Mouse (Mus musculus) neural tube, embryonic 10.5 days (tissue): ENCODE data around the gene Ifnab.

Experiments
- DNase-seq: peaks from one replicate; pipeline ENCODE4 v3.0.0-alpha.2; 2017; ENCODE audit warnings: low spot score; ENCODE audit errors: extremely low spot score

The Ifnab gene

GRCm38 (mm10) chr4:88691259-88691658, at the start of gene Ifnab:
TSS of gene Ifnab (minus strand) at chr4:88691359.
- no peak for DNase-seq

GRCm38 (mm10) chr4:88739036-88739435, 47.9 kb upstream of the Ifnab start:
- no peak for DNase-seq

- DNase-seq: peak; percentile 83
Measured at GRCm38 (mm10) chr4:88738480-88738879, 47.3 kb upstream of the Ifnab start.

DNA sequence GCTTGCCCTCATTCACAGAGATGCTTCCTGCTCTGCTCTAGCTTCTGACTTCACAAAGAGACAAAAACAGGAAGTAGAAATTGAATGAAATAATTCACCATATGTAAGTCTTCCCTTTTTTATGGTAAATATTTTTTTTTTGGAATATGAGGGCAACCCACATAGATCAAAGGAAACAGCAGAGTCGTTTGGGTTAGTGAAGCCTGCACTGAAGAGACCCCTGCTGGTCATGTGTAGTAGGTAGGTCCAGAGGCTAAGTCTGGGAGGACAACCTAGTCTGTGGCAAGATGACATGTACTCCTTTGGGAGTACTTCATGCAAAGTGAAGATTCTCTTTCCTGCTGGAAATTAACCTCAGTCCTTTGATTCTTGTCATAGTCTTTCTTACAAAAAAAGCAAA, 36.2 kb upstream of the Ifnab start:
- DNase-seq: no peak

GRCm38 (mm10) chr4:88726727-88727126, 35.6 kb upstream of the Ifnab start:
- no peak for DNase-seq

DNA sequence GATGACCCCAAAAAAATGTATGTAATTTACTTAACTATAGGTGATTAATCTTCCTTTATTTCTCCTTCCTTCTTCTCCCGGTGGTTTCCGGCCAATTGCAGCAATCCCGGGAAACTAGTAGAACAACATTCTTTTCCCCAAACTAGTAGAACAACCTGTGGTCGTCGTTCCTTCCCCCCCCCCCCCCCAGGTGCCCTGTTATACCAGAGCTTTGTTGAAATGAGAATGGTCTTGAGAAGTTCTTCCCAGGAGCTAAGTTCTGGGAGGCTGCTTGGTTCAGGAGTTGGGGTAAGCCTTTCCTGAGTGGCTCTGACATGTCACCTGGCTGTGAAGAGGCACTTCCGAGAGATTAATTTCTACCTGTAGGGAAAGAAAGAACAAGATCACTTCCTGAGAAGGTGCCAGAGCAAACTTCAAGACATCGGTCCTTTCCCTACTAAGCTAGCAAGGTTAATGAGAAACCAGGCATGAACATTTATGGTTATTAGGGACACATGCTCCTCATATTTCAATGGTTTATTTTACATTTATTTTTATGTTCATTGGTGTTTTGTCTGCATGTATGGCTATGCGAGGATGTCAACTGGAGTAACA, 32.4 kb upstream of the Ifnab start:
- no peak for DNase-seq

- peak; percentile 96 for DNase-seq
Measured at GRCm38 (mm10) chr4:88721791-88722721, 30.9 kb upstream of the Ifnab start, which contains the start of the genes Gm26566 and Klhl9. TSS of gene Gm26566 (plus strand) at chr4:88721805. TSS of gene Klhl9 (minus strand) at chr4:88722465.

DNA sequence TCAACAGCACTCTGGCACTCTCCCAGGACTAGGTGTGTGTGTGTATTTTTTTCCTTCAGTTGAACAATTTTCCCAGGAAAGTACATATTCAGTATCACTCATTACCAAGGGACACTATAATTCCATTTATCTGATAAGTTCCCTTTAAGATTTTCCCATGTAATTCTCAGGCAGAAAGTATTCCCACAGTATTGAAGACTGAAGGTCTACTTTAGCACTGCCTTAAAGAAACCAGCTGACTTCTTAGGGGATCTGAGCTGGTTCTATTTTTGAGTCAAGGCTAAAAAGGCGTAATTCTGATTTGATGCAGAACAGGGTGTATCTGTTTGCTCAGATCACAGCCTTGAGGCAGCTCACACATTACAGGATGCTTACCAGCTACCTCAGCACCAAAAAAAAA, 27.6 kb upstream of the Ifnab start:
- DNase-seq: no peak

GRCm38 (mm10) chr4:88715059-88715458, 23.9 kb upstream of the Ifnab start:
- no peak for DNase-seq

- DNase-seq: no peak
Measured at GRCm38 (mm10) chr4:88714281-88714680, 23.1 kb upstream of the Ifnab start.

DNA sequence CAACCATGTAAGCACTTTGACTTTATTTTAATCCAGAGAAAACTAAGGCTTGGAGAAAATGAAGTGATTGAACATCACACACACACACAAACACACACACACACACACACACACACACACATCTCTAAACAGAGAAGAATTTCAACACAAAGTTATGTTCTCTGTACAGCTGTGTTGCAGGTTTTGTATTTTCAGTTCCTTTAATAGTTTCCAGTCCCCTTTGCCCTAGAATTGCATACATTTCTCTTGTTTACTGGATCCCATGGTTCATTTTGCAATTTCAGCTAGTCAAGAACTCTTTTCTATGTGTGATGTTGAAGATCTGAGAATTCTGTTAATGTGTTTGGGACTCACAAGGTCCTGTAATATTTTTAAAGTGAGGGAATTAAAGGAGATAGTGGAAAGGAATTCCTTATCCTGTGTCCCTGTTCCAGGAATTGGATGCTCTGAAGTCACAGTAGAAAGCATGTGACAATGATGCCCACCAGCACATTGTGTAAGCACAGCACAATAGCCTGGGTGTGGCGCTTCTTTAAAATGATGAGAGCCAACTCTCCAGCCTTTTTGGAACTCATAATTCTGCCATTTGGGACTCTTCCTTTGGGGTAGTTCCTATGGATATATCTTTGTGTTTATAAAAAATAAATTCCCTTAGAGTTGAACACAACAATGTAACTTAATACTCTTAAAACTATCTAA, 16.1 kb upstream of the Ifnab start:
- no peak for DNase-seq

- DNase-seq: no peak
Measured at GRCm38 (mm10) chr4:88705924-88706323, 14.8 kb upstream of the Ifnab start.

GRCm38 (mm10) chr4:88699301-88699700, 8.1 kb upstream of the Ifnab start:
- no peak for DNase-seq

- DNase-seq: no peak
Measured at GRCm38 (mm10) chr4:88698781-88699180, 7.6 kb upstream of the Ifnab start.

DNA sequence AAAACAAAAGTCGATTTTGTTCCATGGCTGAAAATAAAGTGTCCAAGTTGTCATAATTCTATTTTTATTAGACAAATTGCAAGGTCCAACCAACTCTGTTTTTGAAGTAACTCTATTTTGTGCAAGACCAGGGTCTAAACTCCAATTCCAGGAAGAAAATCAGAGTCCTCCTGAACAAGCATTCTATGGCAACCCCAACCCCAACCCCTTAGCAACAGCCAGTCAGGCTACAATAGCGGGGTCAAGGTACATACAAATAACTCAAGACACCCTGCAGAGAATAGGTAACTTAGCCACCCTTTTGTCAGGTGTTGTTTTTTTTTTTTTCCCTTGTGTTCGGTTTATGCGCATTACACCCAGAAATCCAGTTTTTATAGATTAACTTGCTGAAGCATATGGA, 6.6 kb upstream of the Ifnab start:
- DNase-seq: no peak

GRCm38 (mm10) chr4:88697108-88697507, 5.9 kb upstream of the Ifnab start:
- no peak for DNase-seq

DNA sequence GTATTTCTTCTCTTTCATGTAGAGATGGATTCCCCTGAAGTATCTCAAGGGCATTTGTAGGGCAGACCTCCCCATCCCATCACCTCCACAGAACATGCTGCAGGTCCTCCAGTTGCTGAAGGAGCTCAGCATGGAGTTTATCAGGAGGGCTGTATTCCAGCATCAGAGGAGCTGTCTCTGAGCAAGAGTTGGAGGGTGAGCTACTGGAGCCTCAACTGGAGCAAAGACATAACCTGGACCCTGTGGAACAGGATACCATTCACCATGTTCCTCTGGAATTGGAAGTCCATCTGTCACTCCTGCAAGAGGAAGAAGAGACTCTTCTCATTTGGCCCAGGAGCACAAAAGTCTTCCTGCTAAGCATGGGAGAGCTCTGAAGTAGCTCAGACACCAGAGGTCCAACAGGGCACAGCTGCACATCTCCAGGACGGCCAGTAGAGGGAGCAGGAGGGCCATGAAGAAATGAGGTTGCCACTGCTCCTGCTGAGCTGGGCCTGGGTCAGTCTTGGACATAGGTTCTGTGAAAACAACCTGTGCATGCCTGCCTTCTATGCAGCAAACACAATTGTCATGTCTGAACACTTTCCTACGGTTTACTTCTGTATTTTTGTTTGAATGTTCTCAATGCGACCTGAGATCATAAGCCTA, 5.2 kb upstream of the Ifnab start:
- DNase-seq: peak; percentile 82

- no peak for DNase-seq
Measured at GRCm38 (mm10) chr4:88693392-88693791, 2.2 kb upstream of the Ifnab start.

DNA sequence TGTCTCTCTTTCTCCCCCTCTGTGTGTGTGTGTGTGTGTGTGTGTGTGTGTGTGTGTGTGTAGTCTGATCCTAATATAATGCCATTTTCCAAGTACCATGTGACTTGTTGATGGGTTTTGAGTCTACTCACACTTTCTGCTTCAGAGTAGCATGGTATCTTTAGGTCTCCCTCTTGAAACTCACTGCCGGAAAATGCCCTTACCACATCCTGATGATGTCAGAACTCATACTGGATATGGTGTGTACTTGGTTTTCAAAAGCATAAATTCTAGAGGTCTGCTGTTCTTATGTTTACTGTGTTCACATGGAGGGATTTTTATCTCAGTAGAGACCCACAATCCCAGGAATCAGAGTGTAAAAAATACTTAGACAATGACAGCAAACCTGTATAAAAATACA, 1.4 kb upstream of the Ifnab start:
- DNase-seq: no peak

- no peak for DNase-seq
Measured at GRCm38 (mm10) chr4:88683812-88684211, 7.3 kb downstream of the Ifnab start, which contains the start of gene Ifna2. TSS of gene Ifna2 (minus strand) at chr4:88683912.

- DNase-seq: no peak
Measured at GRCm38 (mm10) chr4:88681353-88681752, 9.8 kb downstream of the Ifnab start.
